Mouse (Mus musculus) spleen, adult 2 months (tissue): Measurements from ENCODE around the gene Cenpn.

ENCODE experiments used
- CTCF ChIP-seq: fragments of 200-500 bp; IDR thresholded peaks from 2 replicates; pipeline ENCODE4 v1.5.1; 2011; ENCODE audit warnings: mild to moderate bottlenecking, inconsistent platforms; ENCODE audit not compliant: insufficient read depth, insufficient read length, insufficient replicate concordance; ENCODE audit errors: extremely low read depth
- POLR2A ChIP-seq: fragments of 200-500 bp; IDR thresholded peaks from 2 replicates; pipeline ENCODE4 v1.6.1; 2011; ENCODE audit warnings: low read depth, low read length, inconsistent platforms

GRCm38 (mm10) chr8:116952428-116952827, 30.9 kb downstream of the Cenpn start:
- TF ChIP-seq POLR2A (no peak), CTCF (no peak)
